Mouse (Mus musculus) stomach, embryonic 14.5 days (tissue): ENCODE data around the gene Gxylt2. TPM values are rescaled to one million over a fixed set of nuclear protein-coding genes. Genes with fewer than 3 reads are reported as not detected.

ENCODE experiments used
- ATAC-seq: fragments of 200-750 bp; cut with Nextera tagmentation; 2 replicates; pipeline ENCODE4 v1.8.0; 2017; ENCODE audit warnings: low read depth, moderate TSS enrichment; ENCODE audit not compliant: insufficient number of reproducible peaks, insufficient read depth, low FRiP score
- H3K27ac ChIP-seq: fragments of 300-500 bp; sonication (generic); 2 replicates; pipeline ENCODE4 v1.5.1; 2014; ENCODE audit warnings: mild to moderate bottlenecking, low read length, moderate library complexity, mixed read lengths
- H3K27me3 ChIP-seq: fragments of 300-500 bp; sonication (generic); 2 replicates; pipeline ENCODE4 v1.6.1; 2014; ENCODE audit warnings: low read length, control low read depth, mixed read lengths; ENCODE audit not compliant: control insufficient read depth, insufficient read depth
- H3K36me3 ChIP-seq: fragments of 300-500 bp; sonication (generic); 2 replicates; pipeline ENCODE4 v1.6.1; 2014; ENCODE audit warnings: mild to moderate bottlenecking, control low read depth, low read length, moderate library complexity, mixed read lengths; ENCODE audit not compliant: control insufficient read depth, insufficient read depth
- H3K4me1 ChIP-seq: fragments of 300-500 bp; sonication (generic); 2 replicates; pipeline ENCODE4 v1.6.1; 2014; ENCODE audit warnings: low read length, control low read depth, mixed read lengths; ENCODE audit not compliant: control insufficient read depth, insufficient read depth
- H3K4me2 ChIP-seq: fragments of 300-500 bp; sonication (generic); replicated peaks from 2 replicates; pipeline ENCODE4 v1.6.1; 2014; ENCODE audit warnings: low read depth, low read length, control low read depth
- H3K4me3 ChIP-seq: fragments of 300-500 bp; sonication (generic); 2 replicates; pipeline ENCODE4 v1.5.1; 2014; ENCODE audit warnings: low read depth, low read length, control low read depth
- H3K9ac ChIP-seq: fragments of 300-500 bp; sonication (generic); replicated peaks from 2 replicates; pipeline ENCODE4 v1.6.1; 2014; ENCODE audit warnings: low read depth, mild to moderate bottlenecking, control low read depth, low read length, moderate library complexity, mixed read lengths
- H3K9me3 ChIP-seq: fragments of 300-500 bp; sonication (generic); 2 replicates; pipeline ENCODE4 v1.6.1; 2016; ENCODE audit warnings: low read depth, low read length, control low read depth; ENCODE audit not compliant: control insufficient read depth
- WGBS: fragments of 180-500 bp; shearing (Covaris S2); extraction: QIAGEN DNeasy Blood & Tissue Kit; methylation state at CpG from one replicate; pipeline ENCODE4 v1.1.7; 2014; 5-methylcytosine and 5-hydroxymethylcytosine counted together
- polyA plus RNA-seq: library from polyadenylated mRNA; unstranded; fragments of >200 nt; fragmentation: Nextera tagmentation; extraction: Ambion mirVana; gene quantifications from 2 replicates; pipeline ENCODE4 v1.2.1, GENCODE M21; 2014

Gene Gxylt2
- polyA plus RNA-seq, 1 experiment from 2014 or later: 1.7 TPM

DNA sequence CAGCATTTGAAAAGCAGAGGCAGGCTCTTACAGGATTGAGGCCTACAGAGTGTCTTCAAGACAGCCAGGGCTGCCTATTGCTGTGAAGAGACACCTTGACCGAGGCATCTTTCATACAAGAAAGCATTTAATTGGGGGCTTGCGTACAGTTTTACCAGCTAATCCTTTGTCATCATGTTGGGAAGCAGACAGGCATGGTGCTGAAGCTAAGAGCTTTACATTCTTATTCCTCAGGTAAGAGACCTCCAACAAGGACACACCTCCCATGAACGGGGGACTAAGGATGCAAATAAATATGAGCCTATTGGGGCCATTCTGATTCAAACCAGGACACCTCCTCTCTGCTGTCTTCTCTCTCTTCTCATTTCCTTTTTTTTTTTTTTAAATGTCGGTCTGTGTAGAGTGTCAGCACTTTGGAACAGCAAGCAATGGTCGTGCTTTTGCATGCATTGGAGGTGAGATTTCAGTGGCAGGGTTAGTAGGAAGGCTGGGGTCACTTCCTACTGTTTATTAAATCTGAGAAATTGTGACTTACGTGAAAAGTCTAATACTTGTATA is 103.8 kb downstream of the Gxylt2 start:
- H3K9ac ChIP-seq: no peak overlapping the region
- no peak for ATAC-seq
- H3K4me1 ChIP-seq: no peaks in the 10 kb centered on the region
- H3K4me2 ChIP-seq: no peak overlapping the region
- H3K36me3 ChIP-seq: no peaks in the 10 kb centered on the region
- WGBS: 88% methylated on average over 6 of the region's 6 CpGs
- no peak overlapping the region for H3K27ac ChIP-seq
- H3K9me3 ChIP-seq: no peaks in the 10 kb centered on the region
- H3K27me3 ChIP-seq: no peaks in the 10 kb centered on the region
- H3K4me3 ChIP-seq: no peak overlapping the region

DNA sequence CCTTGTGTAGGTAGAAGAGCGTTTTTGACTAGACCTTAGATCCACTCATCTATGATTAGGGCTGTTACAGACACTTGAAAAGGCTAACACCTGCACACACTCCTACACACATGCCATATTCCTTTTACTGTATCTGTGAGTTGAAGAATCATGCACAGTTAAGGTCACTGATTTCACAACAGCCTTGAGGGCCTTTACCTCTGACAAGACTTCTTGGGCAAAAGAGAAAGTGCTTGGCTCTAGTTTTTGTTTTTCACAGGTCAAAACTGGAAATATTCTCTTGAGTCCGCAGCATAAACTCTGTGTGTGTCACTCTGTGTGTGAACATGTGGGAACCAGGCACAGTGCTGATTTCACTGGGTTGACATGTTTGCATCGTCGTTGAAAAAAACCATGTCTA is 105.6 kb downstream of the Gxylt2 start:
- Histone ChIP-seq H3K9ac (no peak overlapping the region), H3K4me1 (no peaks in the 10 kb centered on the region), H3K27ac (no peak overlapping the region), H3K4me3 (no peak overlapping the region), H3K36me3 (no peaks in the 10 kb centered on the region), H3K4me2 (no peak overlapping the region), H3K9me3 (no peaks in the 10 kb centered on the region), H3K27me3 (no peaks in the 10 kb centered on the region)
- ATAC-seq: no peak
- WGBS: 88% methylated on average over 4 of the region's 4 CpGs

DNA sequence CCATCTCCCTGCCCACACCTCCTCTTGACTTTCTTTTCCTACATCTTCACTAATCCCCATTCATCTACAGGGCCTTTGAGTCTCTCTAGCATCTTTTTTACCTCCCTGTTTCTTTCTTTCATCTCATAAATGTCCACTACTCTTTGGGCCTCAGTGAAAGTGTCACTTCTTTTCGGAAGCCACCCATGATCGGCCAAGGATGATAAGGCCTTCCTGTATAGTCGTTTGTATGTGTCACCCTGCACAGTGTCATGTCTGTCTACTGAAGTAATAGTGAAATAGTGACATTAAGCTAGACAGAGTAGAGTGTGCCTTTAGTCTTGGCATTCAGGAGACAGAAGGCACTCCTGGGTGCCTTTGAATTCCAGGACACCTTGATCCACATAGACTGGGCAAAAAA is 107.2 kb downstream of the Gxylt2 start:
- Histone ChIP-seq H3K4me3 (no peak overlapping the region), H3K9ac (no peak overlapping the region), H3K27ac (no peak overlapping the region), H3K4me2 (no peak overlapping the region), H3K4me1 (no peaks in the 10 kb centered on the region), H3K36me3 (no peaks in the 10 kb centered on the region), H3K9me3 (no peaks in the 10 kb centered on the region), H3K27me3 (no peaks in the 10 kb centered on the region)
- no peak for ATAC-seq
- 80% methylated on average over 3 of the region's 3 CpGs for WGBS

DNA sequence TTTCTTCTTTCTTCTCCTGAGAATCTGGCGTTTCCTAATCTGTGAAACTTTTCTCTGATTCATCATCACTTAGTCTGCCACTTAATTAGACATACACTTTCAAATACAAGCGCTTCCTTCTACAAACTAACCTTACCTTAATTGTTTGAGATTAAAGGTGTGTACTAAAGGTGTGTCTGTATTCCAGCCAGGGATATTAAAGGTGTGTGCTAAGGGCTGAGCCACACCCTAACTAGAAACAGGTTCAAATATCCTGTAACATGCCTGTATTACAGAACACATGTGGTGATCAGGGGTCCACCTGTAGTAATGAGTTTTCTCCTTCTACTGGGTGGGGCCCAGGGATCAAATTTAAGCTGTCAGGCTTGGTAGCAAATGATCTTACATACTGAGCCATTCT is 116.8 kb downstream of the Gxylt2 start:
- no peak overlapping the region for H3K9ac ChIP-seq
- no peak overlapping the region for H3K4me2 ChIP-seq
- no peak overlapping the region for H3K27ac ChIP-seq
- no peaks in the 10 kb centered on the region for H3K4me1 ChIP-seq
- H3K36me3 ChIP-seq: no peaks in the 10 kb centered on the region
- H3K4me3 ChIP-seq: no peak overlapping the region
- 63% methylated on average over 2 of the region's 2 CpGs for WGBS
- no peaks in the 10 kb centered on the region for H3K27me3 ChIP-seq
- ATAC-seq: no peak
- no peaks in the 10 kb centered on the region for H3K9me3 ChIP-seq

GRCm38 (mm10) chr6:100823356-100823755 is 118.8 kb downstream of the Gxylt2 start:
- Histone ChIP-seq H3K9ac (no peak overlapping the region), H3K9me3 (no peaks in the 10 kb centered on the region), H3K27me3 (no peaks in the 10 kb centered on the region), H3K36me3 (no peaks in the 10 kb centered on the region), H3K4me3 (no peak overlapping the region), H3K27ac (no peak overlapping the region), H3K4me2 (no peak overlapping the region), H3K4me1 (no peaks in the 10 kb centered on the region)
- no peak for ATAC-seq
- WGBS: 86% methylated on average over 1 of the region's 1 CpGs

DNA sequence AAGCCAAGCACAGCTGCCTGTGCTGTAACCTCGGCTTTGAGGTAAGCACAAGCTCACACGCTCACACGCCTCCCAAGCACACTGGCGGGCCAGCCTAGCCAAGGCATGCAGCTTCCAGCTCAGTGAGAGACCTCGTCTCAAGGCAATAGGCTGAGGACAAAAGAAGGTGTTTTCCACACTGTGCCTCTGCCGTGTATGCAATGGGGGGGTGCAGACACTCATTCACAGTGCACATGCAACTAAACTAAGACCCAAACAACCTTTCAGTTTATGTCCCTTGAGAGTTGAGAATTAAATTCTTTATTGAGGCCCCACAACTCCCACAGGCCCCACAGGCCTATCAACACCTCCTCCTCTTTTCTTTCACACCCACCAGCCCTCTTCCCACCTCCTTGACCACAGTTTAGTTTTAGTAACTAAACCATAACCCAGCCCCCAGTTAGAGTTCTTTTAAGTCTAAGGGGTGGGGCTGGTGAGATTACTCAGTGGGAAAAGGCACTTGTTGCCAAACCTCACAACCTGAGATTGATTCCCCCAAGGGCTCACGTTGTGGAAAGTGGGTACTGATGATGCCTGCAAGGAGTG is 119.9 kb downstream of the Gxylt2 start:
- Histone ChIP-seq H3K27me3 (no peaks in the 10 kb centered on the region), H3K4me2 (no peak overlapping the region), H3K36me3 (no peaks in the 10 kb centered on the region), H3K27ac (no peak overlapping the region), H3K9ac (no peak overlapping the region), H3K4me1 (no peaks in the 10 kb centered on the region), H3K9me3 (no peaks in the 10 kb centered on the region), H3K4me3 (no peak overlapping the region)
- 60% methylated on average over 7 of the region's 7 CpGs for WGBS
- ATAC-seq: no peak

GRCm38 (mm10) chr6:100826046-100826445 is 121.5 kb downstream of the Gxylt2 start:
- H3K4me2 ChIP-seq: no peak overlapping the region
- no peaks in the 10 kb centered on the region for H3K27me3 ChIP-seq
- H3K9me3 ChIP-seq: no peaks in the 10 kb centered on the region
- H3K27ac ChIP-seq: no peak overlapping the region
- 57% methylated on average over 6 of the region's 6 CpGs for WGBS
- H3K4me3 ChIP-seq: no peak overlapping the region
- no peaks in the 10 kb centered on the region for H3K4me1 ChIP-seq
- no peaks in the 10 kb centered on the region for H3K36me3 ChIP-seq
- no peak overlapping the region for H3K9ac ChIP-seq
- ATAC-seq: no peak; the same call in 1 of the 2 replicates

DNA sequence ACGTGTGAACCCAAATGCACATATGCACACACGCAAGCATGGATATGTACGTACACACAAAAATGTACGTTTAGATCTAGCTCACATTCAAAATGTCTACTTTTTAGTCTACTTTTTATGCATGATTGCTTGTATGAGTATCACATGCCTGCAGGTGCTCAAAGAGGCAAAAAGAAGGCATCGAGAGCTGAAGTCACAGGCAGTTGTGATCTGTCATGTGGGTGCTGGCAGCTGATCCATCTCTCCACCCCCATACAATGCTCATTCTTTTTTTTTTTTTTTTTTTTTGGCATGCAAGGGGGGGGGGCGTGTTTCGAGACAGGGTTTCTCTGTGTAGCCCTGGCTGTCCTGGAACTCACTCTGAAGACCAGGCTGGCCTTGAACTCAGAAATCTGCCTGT is 124.0 kb downstream of the Gxylt2 start:
- Histone ChIP-seq H3K4me2 (no peak overlapping the region), H3K4me1 (no peaks in the 10 kb centered on the region), H3K27me3 (no peaks in the 10 kb centered on the region), H3K9me3 (no peaks in the 10 kb centered on the region), H3K9ac (no peak overlapping the region), H3K36me3 (no peaks in the 10 kb centered on the region), H3K27ac (no peak overlapping the region), H3K4me3 (no peak overlapping the region)
- WGBS: 92% methylated on average over 7 of the region's 7 CpGs
- no peak for ATAC-seq

DNA sequence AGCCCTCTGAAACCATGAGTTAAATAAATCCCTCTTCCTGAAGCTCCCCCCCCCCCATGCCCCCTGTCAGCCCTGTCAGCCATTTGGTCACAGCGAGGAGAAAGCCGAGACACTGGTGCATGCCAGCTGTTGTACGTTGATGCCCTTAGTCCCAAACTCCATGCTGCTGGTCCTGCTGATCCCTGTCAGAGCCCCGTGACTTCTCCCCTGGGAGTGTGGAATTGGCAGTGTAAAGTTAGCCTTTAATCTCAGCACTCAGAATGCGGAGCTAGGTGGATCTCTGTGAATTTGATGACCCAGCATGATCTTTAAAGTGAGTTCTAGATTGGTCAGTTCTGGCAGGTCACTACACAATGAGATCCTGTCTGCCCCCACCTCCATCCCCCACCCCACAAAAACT is 125.2 kb downstream of the Gxylt2 start:
- 85% methylated on average over 5 of the region's 5 CpGs for WGBS

More for the DNA sequence above, 125.2 kb downstream of the Gxylt2 start:
- Histone ChIP-seq H3K4me3 (no peak overlapping the region), H3K27me3 (no peaks in the 10 kb centered on the region), H3K36me3 (no peaks in the 10 kb centered on the region), H3K4me1 (no peaks in the 10 kb centered on the region), H3K9ac (no peak overlapping the region), H3K9me3 (no peaks in the 10 kb centered on the region), H3K4me2 (no peak overlapping the region), H3K27ac (no peak overlapping the region)
- ATAC-seq: no peak
